Mouse (Mus musculus) spleen, adult 18-20 months (tissue): ENCODE measurements at regions not wholly inside any gene's neighbourhood (a gene's known extent, or its start where the extent isn't known, plus 50 kb on each side); places are given as distances from the start of the nearest gene placed in this dataset.

ENCODE experiments used
- DNase-seq, 2 experiments: peaks; one replicate each; pipeline ENCODE4 v3.0.0; 2022; ENCODE audit warnings: mixed read lengths in 2 of 2

DNA sequence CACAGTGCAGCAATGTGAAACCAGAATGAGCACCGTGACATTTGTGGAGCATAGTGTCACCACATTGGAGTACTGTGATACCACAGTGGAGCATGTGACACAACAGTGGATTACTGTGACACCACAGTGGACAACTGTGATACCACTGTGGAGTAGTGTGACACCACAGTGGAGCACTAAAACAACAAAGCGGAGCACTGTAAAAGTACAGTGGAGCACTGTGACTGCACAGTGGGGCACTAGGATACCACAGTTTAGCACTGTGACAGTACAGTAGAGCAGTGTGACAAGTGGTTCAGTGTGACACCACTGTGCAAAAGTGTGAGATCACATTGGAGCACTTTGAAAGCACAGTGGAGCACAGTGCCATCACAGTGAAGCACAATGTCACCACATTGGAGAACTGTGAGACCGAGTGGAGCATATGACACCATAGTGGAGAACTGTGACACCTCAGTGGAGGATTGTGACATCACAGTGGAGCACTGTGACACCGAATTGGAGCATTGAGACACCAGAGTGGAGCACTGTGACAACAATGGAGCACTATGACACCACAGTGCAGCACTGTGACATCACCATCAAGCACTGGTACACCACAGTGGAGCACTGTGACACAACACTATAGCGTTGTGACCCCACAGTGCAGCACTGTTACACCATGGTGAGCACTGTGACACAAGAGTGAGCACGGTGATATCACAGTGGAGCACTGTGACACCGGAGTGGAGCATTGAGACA, 86.6 kb upstream of the Vmn1r2 start:
- DNase-seq = peak in 1 of 2 experiments; percentile 3

DNA sequence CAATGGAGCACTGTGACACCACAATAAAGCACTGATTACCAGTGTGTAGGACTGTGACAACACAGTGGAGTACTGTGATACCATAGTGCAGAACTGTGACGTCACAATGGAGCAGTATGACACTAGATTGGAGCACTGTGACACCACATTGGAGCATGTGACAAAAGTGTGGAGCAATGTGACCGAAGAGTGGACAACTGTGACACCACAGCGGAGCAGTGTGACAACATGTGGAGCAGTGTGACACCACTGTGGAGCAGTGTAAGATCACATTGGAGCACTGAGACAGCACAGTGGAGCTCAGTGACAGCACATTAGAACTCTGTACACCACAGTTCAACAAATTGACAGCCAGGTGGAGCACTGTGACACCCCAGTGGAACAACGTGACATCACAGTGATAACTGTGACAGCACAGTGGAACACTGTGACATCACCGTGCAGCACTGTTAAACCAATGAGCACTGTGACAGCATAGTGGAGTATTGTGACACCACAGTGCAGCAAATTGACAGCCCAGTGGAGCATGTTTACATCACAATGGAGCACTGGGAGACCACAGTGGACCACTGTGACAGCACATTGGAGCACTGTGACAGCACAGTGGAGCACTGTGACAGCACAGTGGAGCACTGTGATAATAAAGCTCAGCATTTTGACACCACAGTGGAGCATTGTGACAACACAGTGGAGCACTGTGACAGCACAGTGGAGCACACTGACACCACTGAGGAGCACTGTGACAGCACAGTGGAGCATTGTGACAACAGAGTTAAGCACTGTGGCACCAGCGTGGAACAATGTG, 85.8 kb upstream of the Vmn1r2 start:
- DNase-seq = peak in 1 of 2 experiments; percentile 2

DNA sequence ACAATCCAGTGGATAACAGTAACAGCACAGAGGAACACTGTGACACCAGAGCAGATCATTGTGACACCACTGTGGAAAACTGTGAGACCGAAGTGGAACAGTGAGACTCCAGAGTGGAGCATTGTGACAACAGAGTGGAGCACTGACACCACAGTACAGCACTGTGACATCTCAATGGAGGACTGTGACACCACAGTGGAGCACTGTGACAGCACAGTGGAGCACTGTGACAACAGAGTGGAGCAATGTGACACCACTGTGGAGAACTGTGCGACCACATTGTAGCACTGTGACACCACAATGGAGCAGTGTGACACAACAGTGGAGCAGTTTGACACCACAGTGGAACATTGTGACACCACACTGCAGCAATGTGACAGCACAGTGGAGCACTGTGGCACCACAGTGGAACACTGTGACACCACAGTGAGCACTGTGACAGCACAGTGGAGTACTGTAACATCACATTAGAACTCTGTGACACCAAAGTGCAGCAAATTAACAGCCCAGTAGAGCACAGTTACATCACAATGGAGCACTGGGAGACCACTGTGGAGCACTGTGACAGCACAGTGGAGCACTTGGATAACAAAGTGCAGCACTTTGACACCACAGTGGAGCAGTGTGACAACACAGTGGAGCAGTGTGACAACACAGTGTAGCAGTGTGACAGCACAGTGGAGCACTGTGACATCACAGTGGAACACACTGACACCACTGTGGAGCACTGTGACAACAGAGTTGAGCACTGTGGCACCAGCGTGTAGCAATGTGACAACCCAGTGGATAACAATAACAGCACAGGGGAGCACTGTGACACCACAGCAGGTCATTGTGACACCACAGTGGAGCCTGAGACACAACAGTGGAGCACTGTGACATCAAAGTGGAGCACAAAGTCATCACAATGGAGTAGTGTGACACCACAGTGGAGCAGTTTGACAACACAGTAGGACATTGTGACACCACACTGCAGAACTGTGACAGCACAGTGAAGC, 84.9 kb upstream of the Vmn1r2 start:
- DNase-seq = peak in 1 of 2 experiments; percentile 4

DNA sequence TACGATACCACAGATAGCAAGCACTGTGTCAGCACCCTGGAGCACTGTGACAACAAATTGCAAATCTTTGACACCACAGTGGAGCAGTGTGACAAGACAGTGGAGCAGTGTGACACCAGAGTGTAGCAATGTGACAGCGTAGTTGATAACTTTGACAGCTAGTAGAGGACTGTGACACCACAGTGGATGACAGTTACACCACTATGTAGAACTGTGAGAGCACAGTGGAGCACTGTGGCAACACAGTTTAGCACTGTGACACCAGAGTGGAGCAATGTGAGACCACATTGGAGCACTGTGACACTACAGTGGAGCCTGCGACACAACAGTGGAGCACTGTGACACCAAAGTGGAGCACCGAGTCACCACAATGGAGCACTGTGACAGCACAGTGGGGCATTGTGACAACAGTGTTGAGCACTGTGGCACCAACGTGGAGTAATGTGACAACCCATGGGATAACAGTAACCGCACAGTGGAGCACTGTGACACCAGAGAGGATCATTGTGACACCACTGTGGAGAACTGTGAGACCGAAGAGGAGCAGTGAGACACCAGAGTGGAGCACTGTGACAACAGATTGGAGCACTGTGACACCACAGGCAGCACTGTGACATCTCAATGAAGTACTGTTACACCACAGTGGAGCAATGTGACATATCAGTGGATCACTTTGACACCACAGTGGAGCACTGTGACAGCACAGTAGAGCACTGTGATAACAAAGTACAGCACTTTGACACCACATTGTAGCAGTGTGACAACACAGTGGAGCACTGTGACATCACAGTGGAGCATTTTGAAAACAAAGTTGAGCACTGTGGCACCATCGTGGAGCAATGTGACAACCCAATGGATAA, 83.7 kb upstream of the Vmn1r2 start:
- DNase-seq = peak in 1 of 2 experiments; percentile 10

DNA sequence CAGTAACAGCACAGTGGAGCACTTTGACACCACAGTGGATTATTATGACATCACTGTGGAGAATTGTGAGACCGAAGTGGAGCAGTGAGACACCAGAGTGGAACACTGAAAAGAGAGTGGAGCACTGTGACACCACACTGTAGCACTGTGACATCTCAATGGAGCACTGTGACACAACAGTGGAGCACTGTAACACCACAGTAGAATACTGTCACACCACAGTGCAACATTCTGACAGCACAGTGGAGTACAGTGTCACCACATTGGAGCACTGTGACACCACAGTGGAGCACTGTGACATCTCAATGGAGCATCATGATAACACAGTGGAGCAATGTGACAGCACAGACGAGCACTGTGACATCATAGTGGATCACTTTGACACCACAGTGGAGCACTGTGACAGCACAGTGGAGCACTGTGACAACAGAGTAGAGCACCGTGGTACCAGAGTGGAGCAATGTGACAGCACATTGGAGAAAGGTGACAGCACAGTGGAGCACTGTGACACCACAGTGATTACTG, 83.0 kb upstream of the Vmn1r2 start:
- DNase-seq = peak in 1 of 2 experiments; percentile 3

DNA sequence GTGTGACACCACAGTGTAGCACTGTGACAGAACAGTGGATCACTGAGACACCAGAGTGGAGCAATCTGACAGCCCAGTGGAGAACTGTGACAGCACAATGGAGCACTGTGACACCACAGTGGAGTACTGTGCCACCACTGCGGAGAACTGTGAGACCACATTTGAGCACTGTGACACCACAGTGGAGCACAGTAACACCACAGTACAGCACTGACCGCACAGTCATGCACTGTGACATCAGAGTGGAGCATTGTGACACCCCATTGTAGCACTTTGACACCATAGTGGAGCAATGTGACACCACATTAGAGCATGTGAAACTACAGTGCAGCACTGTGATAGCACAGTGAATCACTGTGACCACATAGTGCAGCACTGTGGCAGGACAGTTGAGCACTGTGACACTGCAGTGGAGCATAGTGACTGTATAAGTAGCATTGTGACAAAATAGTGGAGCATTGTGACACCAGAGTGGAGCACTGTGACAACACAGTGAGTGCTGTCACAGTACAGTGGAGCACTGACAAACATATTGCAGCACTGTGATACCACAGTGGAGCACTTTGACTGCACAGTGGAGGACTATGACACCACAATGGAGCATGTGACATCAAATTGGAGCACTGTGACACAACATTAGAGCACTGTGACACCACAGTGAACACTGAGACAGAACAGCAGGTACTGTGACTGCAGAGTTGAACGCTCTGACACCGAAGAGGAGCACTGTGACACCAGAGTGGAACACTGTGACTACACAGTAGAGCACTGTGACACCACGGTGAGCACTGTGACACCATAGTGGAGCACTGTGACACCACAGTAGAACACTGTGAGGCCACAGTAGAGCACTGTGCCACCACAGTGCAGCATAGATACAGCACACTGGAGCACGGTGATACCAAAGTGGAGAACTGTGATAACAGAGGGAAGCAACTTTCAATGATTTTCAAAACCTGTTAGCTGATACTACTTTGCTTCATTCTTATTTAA, 81.4 kb upstream of the Vmn1r2 start:
- peak in 1 of 2 experiments; percentile 3 for DNase-seq

DNA sequence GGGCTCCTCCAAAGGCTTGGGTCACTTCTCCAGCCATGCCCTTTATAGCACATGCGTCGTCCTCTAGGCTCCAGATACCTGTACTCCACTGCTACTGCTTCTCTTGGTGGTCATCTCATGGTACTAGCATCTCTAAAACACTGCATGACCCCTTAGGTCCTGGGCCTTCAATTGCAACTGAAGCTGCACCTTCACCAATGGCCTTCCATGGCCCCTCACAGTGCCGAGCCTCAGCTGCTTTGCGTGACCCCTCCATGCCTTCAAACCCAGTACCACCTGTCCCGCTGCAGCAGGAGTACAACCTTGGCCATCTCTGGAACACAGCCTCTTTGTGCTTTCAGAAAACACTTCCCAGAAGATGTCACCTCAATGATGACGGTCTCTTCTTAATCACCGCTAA, 79.5 kb upstream of the Vmn1r2 start:
- peak in 1 of 2 experiments; percentile 3 for DNase-seq

DNA sequence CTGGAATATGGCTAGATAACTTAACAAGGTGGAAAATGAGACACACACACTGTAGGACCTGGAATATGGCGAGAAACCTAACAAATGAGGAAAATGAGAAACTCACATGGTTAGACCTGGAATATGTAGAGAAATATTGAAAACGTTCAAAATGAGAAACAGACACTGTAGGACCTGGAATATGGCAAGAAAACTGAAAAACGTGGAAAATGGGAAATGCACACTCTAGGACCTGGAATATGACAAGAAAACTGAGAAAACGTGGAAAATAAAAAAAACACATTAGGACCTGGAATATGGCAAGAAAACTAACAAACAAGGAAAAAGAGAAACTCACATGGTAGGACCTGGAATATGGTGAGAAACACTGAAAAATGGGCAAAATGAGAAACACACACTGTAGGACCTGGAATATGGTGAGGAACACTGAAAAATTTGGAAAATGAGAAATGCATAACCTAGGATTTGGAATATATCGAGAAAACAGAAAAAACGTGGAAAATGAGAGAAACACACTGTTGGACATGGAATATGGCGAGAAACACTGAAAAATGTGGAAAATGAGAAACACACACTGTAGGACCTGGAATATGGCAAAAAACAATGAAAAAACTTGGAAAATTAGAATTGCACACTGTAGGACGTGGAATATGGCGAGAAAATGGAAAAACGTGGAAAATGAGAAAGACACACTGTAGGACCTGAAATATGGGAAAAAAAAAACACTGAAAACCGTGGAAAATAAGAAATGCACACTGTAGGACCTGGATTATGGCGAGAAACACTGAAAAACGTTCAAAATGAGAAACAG, 77.3 kb upstream of the Vmn1r2 start:
- no peak for DNase-seq

DNA sequence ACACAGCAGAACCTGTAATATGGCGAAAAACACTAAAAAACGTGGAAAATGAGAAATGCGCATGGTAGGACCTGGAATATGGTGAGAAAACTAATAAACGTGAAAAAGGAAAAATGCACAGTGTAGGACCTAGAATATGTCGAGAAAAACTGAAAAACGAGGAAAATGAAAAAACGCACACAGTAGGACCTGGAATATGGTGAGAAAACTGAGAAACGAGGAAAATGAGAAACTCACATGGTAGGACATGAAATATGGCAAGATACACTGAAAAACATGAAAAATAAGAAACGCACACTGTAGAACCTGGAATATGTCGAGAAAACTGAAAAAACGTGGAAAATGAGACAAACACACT, 76.8 kb upstream of the Vmn1r2 start:
- no peak for DNase-seq

DNA sequence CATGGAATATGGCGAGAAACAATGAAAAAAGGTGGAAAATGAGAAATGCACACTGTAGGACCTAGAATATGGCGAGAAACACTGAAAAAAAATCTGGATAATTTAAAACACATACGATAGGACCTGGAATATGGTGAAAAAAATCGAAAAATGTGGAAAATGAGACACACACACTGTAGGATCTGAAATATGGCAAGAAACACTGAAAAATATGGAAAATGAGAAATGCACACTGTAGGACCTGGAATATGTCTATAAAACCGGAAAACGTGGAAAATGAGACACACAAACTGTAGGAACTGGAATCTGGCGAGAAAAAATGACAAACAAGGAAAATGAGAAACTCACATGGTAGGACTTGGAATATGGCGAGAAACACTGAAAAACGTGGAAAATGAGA, 76.4 kb upstream of the Vmn1r2 start:
- DNase-seq = no peak
